1 mouse cellular context compared by ENCODE assay signal in genomic region chr15:77830481-77831137, GRCm38 (mm10).
A peak's percentile ranks its signal among the peaks of the same experiment; 100 is the strongest.
TF ChIP-seq lines count a peak whose summit lies in the region.

No protein-coding gene starts in this region.

TF ChIP-seq in CH12.LX, 34 proteins besides CTCF, POLR2A, EP300 and RAD21 (continued from another document):
- TF ChIP-seq JUND (conservative IDR thresholded peaks at IDR 0.05; ENCODE audit: low read depth, low read length) (no peak), TBP (conservative IDR thresholded peaks at IDR 0.05; ENCODE audit: low read depth, low read length) (no peak), NRF1 (IDR thresholded peaks at IDR 0.05; ENCODE audit: low read depth, low read length) (no peak), MAZ (IDR thresholded peaks at IDR 0.05; ENCODE audit: low read depth, low read length) (peak; percentile 75; the same call in 1 of the 2 replicates), MXI1 (IDR thresholded peaks at IDR 0.05; ENCODE audit: low read depth, low read length) (0 out of 2 replicates have a peak, but pooled peaks have one; percentile 37), USF1 (IDR thresholded peaks at IDR 0.05; ENCODE audit: low read depth, low read length) (no peak), MAX (IDR thresholded peaks at IDR 0.05; ENCODE audit: low read length) (no peak), E2F4 (IDR thresholded peaks at IDR 0.05; ENCODE audit: insufficient replicate concordance, low read depth, low read length) (no peak), ZC3H11A (IDR thresholded peaks at IDR 0.05; ENCODE audit: low read depth, low read length) (no peak), ZMIZ1 (IDR thresholded peaks at IDR 0.05; ENCODE audit: low read depth, low read length) (no peak), CHD2 (IDR thresholded peaks at IDR 0.05; ENCODE audit: low read length) (no peak), GABPA (IDR thresholded peaks at IDR 0.05; ENCODE audit: insufficient replicate concordance, low read depth, low read length) (no peak), MYC (IDR thresholded peaks at IDR 0.05; ENCODE audit: low read depth, low read length) (no peak), POLR2AphosphoS2 (IDR thresholded peaks at IDR 0.05; ENCODE audit: low read depth, low read length) (no peak)
